Mouse (Mus musculus): ENCODE data around the gene Pnp.
"Not testable (repeated sequence)": the region's sequence is repeated elsewhere in the genome, so short reads cannot be mapped to it uniquely, and the experiment has no call there.

Pnp gene

DNA sequence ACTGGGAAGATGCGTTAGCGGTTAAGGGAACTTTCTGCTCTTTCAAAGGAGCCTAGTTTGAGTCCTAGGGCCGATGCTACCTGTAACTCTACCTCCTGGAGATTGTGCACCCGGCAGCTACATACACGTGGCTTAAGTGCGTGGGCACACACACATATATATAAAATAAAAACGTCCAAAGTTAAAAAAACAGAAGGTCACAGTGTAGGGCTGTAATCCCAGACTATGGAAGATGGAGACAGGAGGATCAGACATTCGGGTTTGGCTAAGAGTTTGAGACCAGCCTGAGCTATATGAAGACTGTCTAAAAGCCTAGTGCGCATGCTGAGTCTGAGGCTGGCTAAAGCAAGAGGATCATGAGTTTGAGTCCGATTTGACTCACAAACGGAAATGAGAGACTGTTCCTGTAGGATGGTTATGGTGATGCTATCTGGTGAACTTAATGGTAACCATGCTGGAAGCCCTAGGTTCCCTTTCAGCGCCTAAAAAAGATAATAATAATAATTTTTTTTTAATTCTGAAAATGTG lies 675 bp downstream of the Pnp start:
- no peak for DNase-seq

DNA sequence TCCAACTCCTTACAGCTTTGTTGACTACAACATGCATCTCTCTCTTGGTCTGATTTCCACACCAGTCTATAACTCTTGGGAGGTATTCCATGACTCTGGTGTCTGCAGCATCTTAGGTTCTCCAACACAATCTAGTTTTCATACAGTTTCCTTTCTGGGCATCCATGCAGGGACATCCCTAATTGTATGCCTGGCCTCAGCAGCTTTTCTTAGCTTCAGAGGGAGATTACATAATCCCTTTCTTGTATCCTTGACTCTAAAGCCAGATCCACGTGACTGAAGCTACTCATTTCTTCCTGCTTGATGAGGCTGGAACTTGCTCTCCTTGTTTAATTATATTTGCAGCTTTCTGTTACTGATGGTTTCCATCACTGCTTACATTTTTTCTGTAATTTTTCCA lies 5.8 kb downstream of the Pnp start:
- DNase-seq = no peak

GRCm38 (mm10) chr14:50938119-50938908 lies 7.4 kb downstream of the Pnp start:
- no peak for DNase-seq

DNA sequence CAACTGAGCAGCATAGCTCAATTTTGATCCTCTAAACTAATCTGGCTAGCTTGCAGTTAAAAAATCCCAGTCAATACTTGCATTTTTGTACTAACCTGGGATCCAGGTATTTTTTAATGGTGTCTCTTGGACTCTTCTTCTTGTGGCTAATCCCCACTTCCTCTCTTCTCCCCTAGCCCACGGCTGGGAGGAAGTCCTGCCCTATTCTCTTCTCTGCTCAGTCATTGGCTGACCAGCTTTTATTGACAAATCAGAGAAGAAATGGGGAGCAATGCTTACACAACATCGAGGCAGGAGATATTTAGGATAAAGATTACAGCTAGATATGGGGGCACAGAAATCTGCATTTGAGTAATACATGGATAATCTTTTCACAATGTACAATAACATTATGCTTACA lies 8.1 kb downstream of the Pnp start:
- no peak for DNase-seq

- DNase-seq = peak; percentile 97
These were observed 13.2 kb downstream of the Pnp start, which contains the start of gene Gm49342 for GRCm38 (mm10) chr14:50943932-50944667. Gm49342 (plus strand) TSS chr14:50944517.

DNA sequence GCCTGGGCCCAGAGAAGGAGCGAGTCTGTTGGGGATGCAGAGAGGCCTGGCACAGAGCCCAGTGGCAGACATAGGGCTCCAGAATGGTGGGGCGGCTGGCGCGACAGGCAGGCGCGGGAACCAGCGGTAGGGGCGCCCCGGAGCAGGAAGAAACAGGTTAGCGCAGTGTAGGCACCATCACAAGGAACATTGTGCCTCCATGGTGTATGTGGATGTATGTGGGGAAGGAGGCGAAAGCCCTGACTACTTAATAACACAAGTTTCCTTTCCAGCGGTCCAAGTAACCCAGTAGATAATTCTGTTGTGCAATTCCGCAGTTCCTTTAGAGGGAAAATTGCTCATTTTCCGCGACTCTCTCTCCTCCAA lies 13.8 kb downstream of the Pnp start:
- not testable (repeated sequence) for DNase-seq

DNA sequence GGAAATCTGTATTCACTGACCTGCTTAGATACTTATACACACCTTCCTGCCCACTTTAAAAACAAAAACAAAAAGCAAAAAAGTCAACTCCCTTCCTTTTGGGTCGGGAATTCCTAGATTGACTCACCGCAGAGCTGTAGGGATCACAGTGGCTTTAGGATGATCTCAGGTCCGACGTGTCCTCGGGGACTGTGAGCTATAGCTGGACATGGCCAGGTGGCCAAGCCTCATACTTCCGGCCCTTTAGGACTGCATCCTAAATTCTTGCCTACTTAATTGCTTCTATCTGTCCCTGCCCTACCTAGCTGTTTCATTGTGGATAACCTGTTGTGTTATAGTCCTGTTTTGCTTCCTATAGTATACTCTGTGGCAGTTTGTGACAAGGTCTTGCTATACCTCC lies 14.2 kb downstream of the Pnp start:
- not testable (repeated sequence) for DNase-seq

- DNase-seq = not testable (repeated sequence)
These were observed 14.6 kb downstream of the Pnp start for GRCm38 (mm10) chr14:50945526-50945925.

DNA sequence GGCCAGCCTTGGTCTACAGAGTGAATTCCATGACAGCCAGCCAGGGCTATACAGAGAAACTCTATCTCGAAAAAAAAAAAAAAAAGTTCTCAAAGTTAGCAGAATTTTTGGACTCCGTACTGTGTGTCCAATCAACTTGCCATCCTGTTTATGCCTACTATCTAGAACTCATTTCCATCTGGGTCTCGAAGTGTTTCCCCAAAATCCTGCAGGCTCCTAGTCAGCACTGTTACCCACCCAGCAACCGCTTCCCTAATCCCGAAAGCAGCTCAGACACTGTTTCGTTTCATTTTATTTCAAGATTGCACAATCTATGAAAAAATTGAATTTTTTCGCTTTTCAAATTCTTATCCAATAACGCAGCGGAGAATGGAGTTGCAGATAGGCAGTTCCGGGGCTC lies 24.6 kb downstream of the Pnp start:
- no peak for DNase-seq

GRCm38 (mm10) chr14:50955942-50956508 lies 25.1 kb downstream of the Pnp start, which contains the start of gene Pnp2:
Pnp2 (plus strand) TSS chr14:50955992.
- peak; percentile 64 for DNase-seq

DNA sequence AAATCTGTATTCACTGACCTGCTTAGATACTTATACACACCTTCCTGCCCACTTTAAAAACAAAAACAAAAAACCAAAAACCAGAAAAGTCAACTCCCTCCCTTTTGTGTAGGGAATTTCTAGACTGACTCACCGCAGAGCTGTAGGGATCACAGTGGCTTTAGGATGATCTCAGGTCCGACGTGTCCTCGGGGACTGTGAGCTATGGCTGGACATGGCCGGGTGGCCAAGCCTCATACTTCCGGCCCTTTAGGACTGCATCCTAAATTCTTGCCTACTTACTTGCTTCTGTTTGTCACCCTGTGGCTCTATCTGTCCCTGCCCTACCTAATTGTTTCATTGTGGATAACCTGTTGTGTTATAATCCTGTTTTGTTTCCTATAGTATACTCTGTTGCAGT lies 25.8 kb downstream of the Pnp start:
- DNase-seq = not testable (repeated sequence)

GRCm38 (mm10) chr14:50957146-50957545 lies 26.3 kb downstream of the Pnp start:
- DNase-seq = not testable (repeated sequence)

GRCm38 (mm10) chr14:50958289-50958995 lies 27.6 kb downstream of the Pnp start:
- DNase-seq = not testable (repeated sequence)

GRCm38 (mm10) chr14:50968216-50968980 lies 37.5 kb downstream of the Pnp start:
- DNase-seq = no peak

- DNase-seq = no peak
These were observed 38.2 kb downstream of the Pnp start for GRCm38 (mm10) chr14:50969041-50969440.

GRCm38 (mm10) chr14:50969558-50970544 lies 39.0 kb downstream of the Pnp start:
- no peak for DNase-seq

DNA sequence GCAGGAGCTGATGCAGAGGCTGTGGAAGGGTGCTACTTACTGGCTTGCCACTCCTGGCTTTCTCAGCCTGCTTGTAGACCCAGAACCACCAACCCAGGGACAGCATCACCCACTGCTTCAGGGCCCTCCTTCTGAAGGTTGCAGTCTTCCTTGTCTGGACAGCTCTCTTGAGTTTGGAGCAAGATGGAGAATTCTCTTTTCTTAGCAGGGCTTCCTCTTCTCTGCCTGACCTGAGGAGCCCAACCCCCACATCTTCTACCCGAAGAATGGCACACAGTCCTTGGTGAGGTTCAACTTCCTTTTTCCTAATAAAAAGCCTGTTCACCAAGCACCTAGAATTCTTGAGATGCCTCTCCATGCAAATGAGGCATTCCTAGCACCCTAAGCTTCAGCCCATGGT lies 39.9 kb downstream of the Pnp start:
- DNase-seq = no peak

GRCm38 (mm10) chr14:50973054-50973453 lies 42.2 kb downstream of the Pnp start:
- DNase-seq = not testable (repeated sequence)

DNA sequence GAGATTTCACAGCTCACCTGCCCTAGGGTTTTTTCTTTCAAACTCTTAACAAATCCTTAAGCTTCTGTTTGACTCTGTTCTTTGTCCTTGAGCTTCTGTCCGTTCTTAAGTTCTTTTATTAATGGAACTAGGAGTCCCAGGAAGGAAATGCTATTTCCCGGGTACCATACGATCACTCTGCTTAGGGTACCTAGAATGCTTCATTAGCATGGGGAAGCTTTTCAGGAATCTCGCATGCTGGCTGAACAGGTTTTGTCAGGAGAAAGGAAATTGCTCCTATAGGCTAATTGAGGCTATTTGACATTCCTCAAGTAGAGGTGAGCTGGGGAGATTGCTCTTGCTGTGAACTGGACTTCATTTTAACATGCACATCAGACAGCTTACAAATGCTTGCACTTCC lies 42.8 kb downstream of the Pnp start:
- DNase-seq = no peak

GRCm38 (mm10) chr14:50975001-50975400 lies 44.1 kb downstream of the Pnp start:
- no peak for DNase-seq

DNA sequence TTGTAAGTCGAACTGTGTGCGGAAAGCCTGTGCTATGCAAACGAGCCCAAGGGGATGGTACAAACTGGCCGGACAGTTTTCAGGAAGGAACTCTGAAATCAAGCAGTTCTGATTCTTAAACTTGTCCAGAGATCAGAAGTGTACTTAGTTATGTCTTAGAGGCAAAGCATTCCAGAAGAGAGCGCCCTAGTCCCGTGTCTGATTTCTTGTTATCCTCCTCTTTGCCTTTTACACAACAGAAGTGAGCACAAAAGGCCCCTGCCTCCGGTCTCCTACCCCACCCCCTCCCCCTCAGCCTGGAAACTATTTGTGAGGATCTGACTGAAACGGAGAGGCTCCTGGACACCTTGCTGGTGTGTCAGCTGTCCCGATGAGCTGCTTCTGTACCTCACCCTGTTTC lies 45.8 kb downstream of the Pnp start:
- peak; percentile 44 for DNase-seq
